Mouse (Mus musculus) liver, embryonic 13.5 days (tissue): ENCODE results near the gene Foxe3. TPM values are rescaled to one million over a fixed set of nuclear protein-coding genes. Genes with fewer than 3 reads are reported as not detected.
"Not testable (repeated sequence)": the region's sequence is repeated elsewhere in the genome, so short reads cannot be mapped to it uniquely, and the experiment has no call there.

Experiments used
- ATAC-seq: fragments of 200-750 bp; cut with Nextera tagmentation; 2 replicates; pipeline ENCODE4 v1.8.0; 2017; ENCODE audit warnings: low read depth, mild to moderate bottlenecking, moderate number of reproducible peaks, moderate library complexity
- DNase-seq: peaks from one replicate; pipeline ENCODE4 v3.0.0; 2022
- H3K27ac ChIP-seq: fragments of 300-500 bp; sonication (generic); 2 replicates; pipeline ENCODE4 v1.5.1; 2015; ENCODE audit warnings: moderate library complexity, mild to moderate bottlenecking, inconsistent platforms
- H3K27me3 ChIP-seq: fragments of 300-500 bp; sonication (generic); 2 replicates; pipeline ENCODE4 v1.6.1; 2015; ENCODE audit warnings: mild to moderate bottlenecking, inconsistent platforms
- H3K36me3 ChIP-seq: fragments of 300-500 bp; sonication (generic); 2 replicates; pipeline ENCODE4 v1.6.1; 2015; ENCODE audit warnings: mild to moderate bottlenecking, inconsistent platforms
- H3K4me1 ChIP-seq: fragments of 300-500 bp; sonication (generic); replicated peaks from 2 replicates; pipeline ENCODE4 v1.6.1; 2015; ENCODE audit warnings: inconsistent platforms
- H3K4me2 ChIP-seq: fragments of 300-500 bp; sonication (generic); 2 replicates; pipeline ENCODE4 v1.6.1; 2015; ENCODE audit warnings: inconsistent platforms, mild to moderate bottlenecking, moderate library complexity
- H3K4me3 ChIP-seq: fragments of 300-500 bp; sonication (generic); replicated peaks from 2 replicates; pipeline ENCODE4 v1.5.1; 2015; ENCODE audit warnings: mild to moderate bottlenecking, inconsistent platforms
- H3K9ac ChIP-seq: fragments of 300-500 bp; sonication (generic); 2 replicates; pipeline ENCODE4 v1.6.1; 2015; ENCODE audit warnings: mild to moderate bottlenecking, inconsistent platforms
- H3K9me3 ChIP-seq: fragments of 300-500 bp; sonication (generic); replicated peaks from 2 replicates; pipeline ENCODE4 v1.6.1; 2016; ENCODE audit warnings: inconsistent platforms
- WGBS: fragments of 180-500 bp; shearing (Covaris S2); methylation state at CpG from one replicate; pipeline ENCODE4 v1.1.7; 2015; ENCODE audit not compliant: insufficient replicate concordance; 5-methylcytosine and 5-hydroxymethylcytosine counted together
- polyA plus RNA-seq: library from polyadenylated mRNA; unstranded; fragments of >200 nt; fragmentation: Nextera tagmentation; extraction: Ambion mirVana; gene quantifications from 2 replicates; pipeline ENCODE4 v1.2.1, GENCODE M21; 2015

The Foxe3 gene
- not detected in 2 replicates for polyA plus RNA-seq

DNA sequence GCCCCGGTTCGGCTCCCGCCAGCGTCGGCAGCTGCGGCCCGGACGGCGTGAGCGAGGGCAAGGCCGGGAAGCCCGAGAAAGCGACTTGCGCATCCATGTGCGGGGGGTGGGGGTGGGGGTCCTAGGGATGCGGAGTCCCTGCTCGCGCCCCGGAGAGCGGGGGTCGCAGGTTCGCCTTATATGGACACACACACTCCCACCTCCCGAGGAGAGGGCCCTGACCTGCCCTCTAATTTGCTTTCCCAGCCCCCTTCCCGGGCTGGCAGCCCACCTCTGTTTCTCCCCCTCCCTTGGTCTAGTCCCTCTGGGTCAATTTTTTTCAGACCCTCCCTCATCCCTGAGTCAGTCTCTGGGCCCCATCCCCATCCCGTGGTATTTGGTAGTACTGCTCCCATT is at the start of gene Foxe3:
Gene Foxe3, minus strand, starts transcription at position 97 of the 396 bp plus-strand sequence.
- H3K4me3 ChIP-seq = peak within 1 kb of the TSS; percentile 42
- H3K27me3 ChIP-seq = peaks cover 91% of the 10 kb centered on the region
- 2% methylated on average over 25 of the region's 25 CpGs for WGBS
- H3K4me1 ChIP-seq = peaks cover 9% of the 10 kb centered on the region
- ATAC-seq = no peak
- no peak within 1 kb of the TSS for H3K9ac ChIP-seq
- peak within 1 kb of the TSS; percentile 48 for H3K4me2 ChIP-seq
- no peak within 1 kb of the TSS for H3K27ac ChIP-seq
- no peaks in the 10 kb centered on the region for H3K9me3 ChIP-seq
- H3K36me3 ChIP-seq = no peaks in the 10 kb centered on the region
- DNase-seq = no peak

DNA sequence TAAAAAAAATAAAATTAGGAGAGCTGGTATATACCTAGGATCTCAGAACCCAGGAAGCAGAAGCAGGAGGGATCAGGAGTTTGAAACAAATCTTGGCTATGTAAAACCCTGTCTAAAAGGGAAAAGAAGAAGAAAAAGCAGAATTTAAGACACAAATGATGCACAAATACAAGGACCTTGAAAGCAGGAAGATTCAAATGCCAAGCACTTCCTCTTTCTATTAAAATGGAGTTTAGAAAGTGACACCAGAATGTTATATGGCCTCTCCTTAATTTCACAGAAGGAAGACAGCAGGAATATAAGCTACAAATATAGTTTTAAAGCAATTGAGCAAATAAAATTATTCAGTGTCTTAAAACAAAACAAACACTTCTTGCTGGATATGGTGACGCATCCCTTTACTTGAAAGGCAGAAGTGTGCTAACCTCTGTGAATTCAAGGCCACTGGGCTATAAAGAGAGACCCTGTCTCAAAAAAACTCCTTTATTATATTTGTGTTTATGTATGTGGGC is 47.5 kb upstream of the Foxe3 start:
- H3K4me2 ChIP-seq = no peak overlapping the region
- no peaks in the 10 kb centered on the region for H3K9me3 ChIP-seq
- ATAC-seq = no peak
- no peak for DNase-seq
- H3K36me3 ChIP-seq = peaks cover 4% of the 10 kb centered on the region
- no peak overlapping the region for H3K4me3 ChIP-seq
- H3K9ac ChIP-seq = no peak overlapping the region
- H3K27me3 ChIP-seq = no peaks in the 10 kb centered on the region
- no peaks in the 10 kb centered on the region; the same call in 1 of the 2 replicates for H3K4me1 ChIP-seq
- no peak overlapping the region for H3K27ac ChIP-seq
- WGBS = 84% methylated on average over 1 of the region's 1 CpGs

DNA sequence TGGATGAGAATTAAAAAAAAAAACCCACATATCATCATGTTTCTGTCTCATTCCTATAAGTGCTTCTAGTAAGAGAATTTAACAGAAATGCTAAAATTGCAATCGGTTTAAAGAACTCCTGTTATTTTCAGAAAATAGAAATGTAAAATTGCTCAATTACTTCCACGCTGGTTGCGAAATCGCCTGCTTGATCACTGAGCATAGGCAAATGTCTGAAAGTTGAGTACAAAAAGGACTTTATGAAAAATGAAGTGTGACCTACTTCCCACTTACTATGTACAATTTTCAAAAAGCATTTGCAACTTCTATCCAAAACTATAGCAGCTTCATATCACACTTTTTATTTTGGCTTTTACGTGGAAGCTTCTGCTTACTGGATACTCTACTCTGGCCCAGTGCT is 44.9 kb upstream of the Foxe3 start:
- Histone ChIP-seq H3K4me3 (no peak overlapping the region), H3K9me3 (no peaks in the 10 kb centered on the region), H3K27me3 (no peaks in the 10 kb centered on the region), H3K36me3 (peaks cover 21% of the 10 kb centered on the region), H3K4me1 (no peaks in the 10 kb centered on the region; the same call in 1 of the 2 replicates), H3K9ac (no peak overlapping the region), H3K27ac (no peak overlapping the region), H3K4me2 (no peak overlapping the region)
- DNase-seq (no peak), ATAC-seq (no peak)
- WGBS = 86% methylated on average over 5 of the region's 5 CpGs

DNA sequence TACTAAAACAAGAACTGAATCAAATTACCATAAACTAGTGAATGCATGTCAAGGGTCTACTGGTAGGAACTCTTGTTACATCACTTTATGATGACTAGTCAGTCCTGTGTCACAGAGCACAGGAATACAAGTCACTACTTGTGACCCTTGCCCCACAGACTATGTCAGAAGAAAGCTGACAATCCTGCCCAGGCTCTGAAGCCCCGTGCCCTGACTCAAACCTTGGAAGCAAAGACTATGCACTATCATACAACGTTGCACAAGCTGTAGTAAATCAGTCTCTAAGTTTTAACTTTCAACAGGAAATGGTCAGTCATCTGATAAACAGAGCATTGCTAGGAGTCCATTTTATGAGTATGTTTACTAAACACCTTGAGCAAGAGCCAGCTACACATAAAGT is 35.1 kb upstream of the Foxe3 start:
- not testable (repeated sequence) for ATAC-seq, H3K9ac ChIP-seq, H3K27ac ChIP-seq

DNA sequence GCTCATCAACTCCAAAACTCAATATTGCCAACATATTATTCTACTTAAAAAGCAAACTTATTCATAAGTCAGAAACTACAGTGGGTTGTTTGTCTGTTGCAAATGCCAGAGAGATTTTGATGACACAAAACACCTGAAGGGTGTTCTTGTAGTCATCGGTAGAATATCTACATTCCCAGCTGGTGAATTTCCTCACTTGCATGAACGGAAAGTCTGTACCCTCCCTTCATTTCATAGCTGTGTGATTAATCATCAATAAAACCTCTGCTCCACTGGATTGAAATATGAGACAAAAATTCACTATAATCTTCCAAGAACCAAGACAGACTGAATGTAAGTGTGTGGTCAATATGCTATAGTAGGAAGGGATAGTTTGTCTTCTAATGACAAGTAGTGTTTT is 33.7 kb upstream of the Foxe3 start:
- Histone ChIP-seq H3K27me3 (no peaks in the 10 kb centered on the region), H3K4me2 (no peak overlapping the region), H3K27ac (no peak overlapping the region), H3K9me3 (no peaks in the 10 kb centered on the region), H3K4me3 (no peak overlapping the region), H3K36me3 (peaks cover 21% of the 10 kb centered on the region), H3K9ac (no peak overlapping the region), H3K4me1 (no peaks in the 10 kb centered on the region)
- ATAC-seq = no peak
- WGBS = 81% methylated on average over 2 of the region's 2 CpGs
- no peak for DNase-seq

More for the DNA sequence above, 35.1 kb upstream of the Foxe3 start:
- H3K36me3 ChIP-seq = peaks cover 34% of the 10 kb centered on the region
- not testable (repeated sequence) for H3K4me1 ChIP-seq, H3K4me3 ChIP-seq, H3K9me3 ChIP-seq, DNase-seq, H3K27me3 ChIP-seq, H3K4me2 ChIP-seq
- WGBS = 62% methylated on average over 2 of the region's 2 CpGs

DNA sequence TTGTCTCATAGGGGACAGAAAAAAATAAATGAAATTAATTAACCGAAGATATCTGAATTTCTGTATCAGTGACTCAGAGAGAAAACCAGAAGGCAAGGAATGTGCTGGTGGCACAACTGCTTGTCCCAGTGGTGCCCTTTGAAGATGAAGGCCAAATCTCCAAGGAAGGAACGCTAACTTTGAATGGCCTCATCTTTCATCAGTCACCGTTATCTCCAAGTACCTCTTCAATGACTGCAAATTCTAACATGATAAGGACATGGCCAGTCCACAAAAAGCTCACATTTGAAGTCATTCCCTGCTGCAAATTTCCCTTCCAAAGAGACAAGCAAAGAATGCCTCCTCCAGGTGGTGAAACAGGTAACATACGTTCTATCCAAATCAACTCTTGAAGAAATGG is 33.0 kb upstream of the Foxe3 start:
- WGBS = 81% methylated on average over 4 of the region's 4 CpGs
- Histone ChIP-seq H3K9ac (no peak overlapping the region), H3K27ac (no peak overlapping the region), H3K27me3 (no peaks in the 10 kb centered on the region), H3K4me2 (no peak overlapping the region), H3K4me1 (no peaks in the 10 kb centered on the region), H3K9me3 (no peaks in the 10 kb centered on the region), H3K4me3 (no peak overlapping the region), H3K36me3 (peaks cover 21% of the 10 kb centered on the region)
- ATAC-seq (no peak), DNase-seq (no peak)

DNA sequence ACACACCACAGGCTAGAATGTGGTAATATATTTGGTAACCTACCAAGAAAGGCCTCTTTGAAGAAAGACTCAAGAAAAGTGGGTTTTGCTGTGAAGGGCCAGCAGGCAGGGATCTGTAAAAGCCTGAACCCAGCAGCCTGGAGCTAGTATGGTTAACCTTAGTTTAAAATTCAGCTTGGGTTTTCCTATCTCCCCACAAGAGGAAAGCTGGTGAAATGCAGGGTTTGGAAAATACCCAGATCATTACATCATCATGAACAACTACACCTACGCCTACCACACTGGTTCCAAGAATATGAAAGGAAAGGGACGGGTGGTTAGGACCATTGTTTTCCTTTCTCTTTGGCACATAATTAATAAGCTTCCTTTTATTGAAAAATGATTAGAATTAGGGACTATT is 32.4 kb upstream of the Foxe3 start:
- Histone ChIP-seq H3K4me2 (no peak overlapping the region), H3K4me3 (no peak overlapping the region), H3K27ac (no peak overlapping the region), H3K9me3 (no peaks in the 10 kb centered on the region), H3K27me3 (no peaks in the 10 kb centered on the region), H3K9ac (no peak overlapping the region), H3K4me1 (no peaks in the 10 kb centered on the region), H3K36me3 (peaks cover 21% of the 10 kb centered on the region)
- 71% methylated on average over 2 of the region's 2 CpGs for WGBS
- DNase-seq (no peak), ATAC-seq (no peak)

DNA sequence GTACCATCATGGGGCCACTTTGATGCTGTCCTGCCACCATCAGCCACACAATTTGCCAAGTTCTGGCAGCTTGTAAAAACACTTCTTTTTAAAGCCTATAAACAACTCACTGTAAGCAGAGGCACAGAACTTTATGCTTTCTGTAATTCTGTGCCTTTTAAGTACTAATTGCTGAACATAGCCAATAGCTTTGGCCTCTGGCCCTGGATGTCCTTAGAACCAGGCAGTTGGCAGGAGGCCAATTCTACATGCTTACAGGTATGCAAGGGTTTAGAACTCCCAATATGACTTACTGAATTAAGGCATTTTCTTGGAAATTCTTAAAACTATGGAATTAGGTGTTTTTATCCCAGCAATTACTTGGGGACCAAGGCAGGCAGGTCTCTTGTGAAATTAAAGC is 31.6 kb upstream of the Foxe3 start:
- no peak overlapping the region for H3K4me2 ChIP-seq
- H3K36me3 ChIP-seq = peaks cover 14% of the 10 kb centered on the region
- no peak overlapping the region for H3K9ac ChIP-seq
- no peaks in the 10 kb centered on the region for H3K4me1 ChIP-seq
- H3K27me3 ChIP-seq = no peaks in the 10 kb centered on the region
- H3K4me3 ChIP-seq = no peak overlapping the region
- H3K27ac ChIP-seq = no peak overlapping the region
- DNase-seq (no peak), ATAC-seq (no peak)
- no peaks in the 10 kb centered on the region for H3K9me3 ChIP-seq

DNA sequence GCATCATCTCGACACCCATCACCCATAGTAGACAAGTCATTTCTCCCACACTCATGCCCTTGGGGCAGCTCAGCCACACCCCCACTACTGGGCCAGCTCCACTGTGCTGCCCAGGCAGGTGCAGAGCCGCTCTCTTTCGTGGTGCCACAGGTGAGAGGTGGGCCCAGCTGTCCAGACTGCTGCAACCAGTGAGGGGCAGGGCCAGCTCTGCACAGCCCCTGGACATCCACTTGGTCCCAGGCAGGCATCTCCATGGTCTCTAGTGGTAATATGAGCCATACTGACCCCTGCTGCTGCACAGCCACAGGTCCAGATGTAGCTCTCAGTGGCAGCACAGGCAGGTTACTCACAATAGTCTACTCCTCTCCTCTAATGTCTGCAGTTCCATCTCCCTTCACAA is 27.4 kb upstream of the Foxe3 start:
- WGBS = 71% methylated on average over 3 of the region's 3 CpGs
- H3K36me3 ChIP-seq = no peaks in the 10 kb centered on the region
- H3K9ac ChIP-seq = no peak overlapping the region
- ATAC-seq (0 out of 2 replicates have a peak, but pooled peaks have one; percentile 26), DNase-seq (no peak)
- H3K9me3 ChIP-seq = no peaks in the 10 kb centered on the region
- H3K4me3 ChIP-seq = no peak overlapping the region
- no peaks in the 10 kb centered on the region for H3K4me1 ChIP-seq
- no peak overlapping the region for H3K27ac ChIP-seq
- H3K27me3 ChIP-seq = peaks cover 14% of the 10 kb centered on the region; the same call in 1 of the 2 replicates
- H3K4me2 ChIP-seq = no peak overlapping the region

DNA sequence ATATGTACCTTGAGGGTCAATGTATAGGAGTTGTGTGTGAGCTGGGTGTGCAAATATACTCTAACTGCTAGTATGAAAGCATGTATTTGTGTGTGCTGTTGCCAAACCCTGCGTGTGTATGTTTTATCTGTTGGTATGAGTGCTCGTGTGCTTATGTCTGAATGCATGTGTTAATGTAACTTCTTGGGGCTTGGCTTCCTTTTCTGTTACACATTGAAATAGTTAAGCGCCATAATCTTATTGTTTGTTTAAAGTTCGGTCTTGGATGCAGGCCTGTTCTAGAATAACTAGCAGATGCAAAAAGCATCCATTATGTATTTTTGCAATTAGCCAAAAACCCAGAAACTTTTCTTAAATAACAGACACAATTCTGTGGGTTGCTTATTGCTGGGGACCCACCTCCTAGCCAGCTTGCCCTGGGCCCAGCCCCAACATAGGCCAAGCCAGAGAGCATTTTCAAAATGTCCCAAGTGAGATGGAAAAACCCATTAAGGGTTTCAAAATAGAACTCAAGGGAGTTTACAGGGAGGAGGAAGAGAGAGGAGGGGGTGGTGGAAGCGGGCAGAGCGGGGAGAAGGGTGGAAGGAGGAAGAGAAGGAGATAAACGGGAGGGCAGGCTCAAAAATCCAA is 22.2 kb upstream of the Foxe3 start:
- Histone ChIP-seq H3K27me3 (peaks cover 35% of the 10 kb centered on the region; the same call in 1 of the 2 replicates), H3K4me2 (no peak overlapping the region), H3K9me3 (no peaks in the 10 kb centered on the region), H3K9ac (no peak overlapping the region), H3K4me3 (no peak overlapping the region), H3K36me3 (no peaks in the 10 kb centered on the region), H3K27ac (no peak overlapping the region), H3K4me1 (no peaks in the 10 kb centered on the region)
- ATAC-seq (no peak), DNase-seq (no peak)
- WGBS = 45% methylated on average over 7 of the region's 7 CpGs

DNA sequence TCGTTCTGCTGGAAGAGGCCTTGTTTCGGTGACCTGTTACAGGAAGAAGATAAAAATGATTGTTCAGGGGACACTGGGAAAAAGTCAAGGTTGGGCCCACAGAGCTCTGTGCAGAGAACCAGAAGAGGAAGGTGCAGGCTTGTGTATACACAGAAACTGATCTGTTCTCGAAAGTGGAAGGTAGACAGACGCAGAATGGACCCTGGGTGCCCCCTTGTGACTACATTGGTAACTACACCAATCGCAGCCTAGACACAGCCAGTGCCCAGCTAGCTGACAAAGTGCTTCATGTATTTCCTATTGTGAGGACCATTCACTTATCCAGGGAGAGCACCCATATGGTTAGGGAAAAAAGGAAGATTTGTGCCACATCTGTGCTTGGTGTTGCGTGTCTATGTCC is 21.6 kb upstream of the Foxe3 start:
- H3K9ac ChIP-seq = no peak overlapping the region
- 25% methylated on average over 6 of the region's 6 CpGs for WGBS
- no peak overlapping the region for H3K27ac ChIP-seq
- peak; percentile 18 for DNase-seq
- H3K36me3 ChIP-seq = no peaks in the 10 kb centered on the region
- H3K4me2 ChIP-seq = no peak overlapping the region
- no peak overlapping the region for H3K4me3 ChIP-seq
- H3K4me1 ChIP-seq = no peaks in the 10 kb centered on the region
- H3K9me3 ChIP-seq = no peaks in the 10 kb centered on the region
- peaks cover 35% of the 10 kb centered on the region; the same call in 1 of the 2 replicates for H3K27me3 ChIP-seq
- no peak for ATAC-seq

DNA sequence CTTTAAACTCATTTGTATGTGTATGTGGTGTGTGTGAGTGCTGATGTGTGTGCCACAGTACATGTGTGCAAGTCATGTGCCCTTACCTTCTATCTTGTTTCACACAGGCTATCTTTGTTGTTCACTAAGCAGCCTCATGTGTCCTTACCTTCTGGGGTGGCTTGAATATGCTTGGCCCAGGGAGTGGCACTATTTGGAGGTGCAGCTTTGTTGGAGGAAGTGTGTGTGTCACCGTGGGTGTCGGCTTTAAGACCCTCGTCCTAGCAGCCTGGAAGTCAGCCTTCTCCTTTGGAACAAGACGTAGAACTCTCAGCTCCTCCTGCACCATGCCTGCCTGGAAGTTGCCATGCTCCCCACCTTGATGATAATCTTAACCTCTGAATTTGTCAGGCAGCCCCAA is 20.6 kb upstream of the Foxe3 start:
- no peaks in the 10 kb centered on the region for H3K4me1 ChIP-seq
- H3K4me3 ChIP-seq = no peak overlapping the region
- H3K9ac ChIP-seq = no peak overlapping the region
- DNase-seq (no peak), ATAC-seq (no peak)
- no peaks in the 10 kb centered on the region for H3K36me3 ChIP-seq
- H3K9me3 ChIP-seq = no peaks in the 10 kb centered on the region
- H3K27ac ChIP-seq = no peak overlapping the region
- WGBS = 62% methylated on average over 4 of the region's 4 CpGs
- no peak overlapping the region for H3K4me2 ChIP-seq
- peaks cover 35% of the 10 kb centered on the region; the same call in 1 of the 2 replicates for H3K27me3 ChIP-seq
